Mouse (Mus musculus): Measurements from ENCODE around the gene Tnfrsf1a.

Gene Tnfrsf1a

GRCm38 (mm10) chr6:125389853-125390252 is 40.7 kb downstream of the Tnfrsf1a start:
- no peak for DNase-seq

GRCm38 (mm10) chr6:125405461-125406382 is 56.6 kb downstream of the Tnfrsf1a start:
- no peak for DNase-seq

GRCm38 (mm10) chr6:125407224-125407623 is 58.1 kb downstream of the Tnfrsf1a start:
- no peak for DNase-seq

GRCm38 (mm10) chr6:125407657-125408056 is 58.5 kb downstream of the Tnfrsf1a start:
- DNase-seq, result no peak

- DNase-seq, result no peak
These were observed 61.4 kb downstream of the Tnfrsf1a start for GRCm38 (mm10) chr6:125410551-125410950.

- no peak for DNase-seq
These were observed 61.9 kb downstream of the Tnfrsf1a start for GRCm38 (mm10) chr6:125410995-125411547.

- DNase-seq, result no peak
These were observed 62.5 kb downstream of the Tnfrsf1a start for GRCm38 (mm10) chr6:125411661-125412060.

All from right cerebral cortex, postnatal 4 days (tissue).